Mouse (Mus musculus) liver, adult (tissue): ENCODE results near the gene Prrx1.

Experiments
- GATA4 ChIP-seq: IDR thresholded peaks from 2 replicates; pipeline ENCODE4 v1.6.1; 2014; ENCODE audit warnings: mild to moderate bottlenecking, low read length; ENCODE audit not compliant: insufficient replicate concordance

Gene Prrx1

DNA sequence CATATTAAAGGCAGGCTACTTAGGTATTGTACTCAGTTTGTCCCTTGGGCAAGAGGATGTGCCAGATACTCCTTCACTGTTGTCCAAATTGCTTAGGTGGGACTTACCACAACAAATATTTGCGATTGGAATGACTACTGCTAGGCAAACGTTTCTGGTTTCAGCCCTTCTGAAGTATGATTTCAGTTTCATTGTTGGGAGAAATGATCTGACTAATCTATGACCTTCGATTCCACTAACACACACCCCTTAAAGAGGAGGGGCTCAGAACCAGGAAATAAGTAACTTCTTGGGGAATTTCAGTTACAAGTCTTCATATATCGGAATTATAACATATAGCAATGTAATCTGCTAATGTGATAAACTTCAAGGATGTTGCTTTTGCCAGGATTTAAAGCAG, 20.4 kb downstream of the Prrx1 start:
- TF ChIP-seq GATA4: no peak

DNA sequence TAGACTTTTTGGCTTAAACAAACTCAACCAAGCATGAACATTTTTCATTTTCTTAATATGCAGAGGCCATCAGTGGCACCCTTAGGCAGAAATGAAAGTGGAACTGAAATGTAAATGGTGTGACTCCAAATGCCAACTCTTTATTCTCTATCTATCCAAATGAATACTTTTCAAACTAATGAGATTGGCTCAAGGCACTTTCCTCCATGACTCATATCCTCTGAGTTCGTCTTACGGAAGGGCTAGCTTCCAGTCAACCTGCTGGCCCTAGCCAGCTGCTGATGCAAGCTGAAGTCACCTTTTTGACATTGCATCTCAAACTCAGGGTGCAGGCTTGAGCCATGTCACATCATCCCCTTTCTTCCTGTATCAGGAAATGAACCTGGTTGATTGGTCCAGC, 21.6 kb downstream of the Prrx1 start:
- TF ChIP-seq GATA4: no peak

DNA sequence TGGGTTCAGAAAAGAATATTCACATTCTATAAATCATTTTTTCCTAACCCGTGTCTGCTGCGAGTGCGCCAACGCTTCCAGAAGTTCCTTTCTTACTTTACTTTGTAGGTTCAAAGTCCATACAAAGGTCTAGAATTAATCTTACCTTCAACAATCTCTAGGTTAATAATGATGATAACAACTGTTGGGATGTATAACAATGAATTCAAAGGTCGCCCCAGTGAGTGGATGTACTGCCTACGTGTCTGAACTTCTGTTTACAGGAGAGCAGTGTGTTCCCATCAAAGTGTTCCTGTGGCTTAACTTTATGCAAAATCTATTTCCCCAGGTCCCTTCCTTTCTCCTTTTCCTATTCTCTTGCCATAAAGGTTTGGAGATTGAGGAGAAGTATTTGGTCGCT, 24.4 kb downstream of the Prrx1 start:
- TF ChIP-seq GATA4: no peak

DNA sequence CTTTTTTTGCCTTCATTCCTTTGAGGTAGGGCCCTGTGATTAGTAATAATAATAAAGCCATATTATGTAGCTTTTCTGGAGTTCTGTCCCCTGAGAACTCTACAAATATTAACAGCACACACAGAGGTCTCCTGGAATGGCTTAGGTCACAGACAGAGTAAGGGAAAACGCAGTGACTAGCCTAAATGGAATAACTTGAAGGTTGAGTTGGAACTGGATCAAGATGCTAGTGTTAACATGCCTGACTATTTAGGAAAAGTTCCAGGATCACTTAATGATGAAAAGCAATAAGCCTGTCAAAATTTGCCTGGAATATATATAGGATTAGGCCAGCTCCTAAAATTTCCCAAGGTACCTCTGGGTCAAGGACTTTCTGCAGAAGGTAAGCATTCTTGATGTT, 28.0 kb downstream of the Prrx1 start:
- no peak for TF ChIP-seq GATA4

DNA sequence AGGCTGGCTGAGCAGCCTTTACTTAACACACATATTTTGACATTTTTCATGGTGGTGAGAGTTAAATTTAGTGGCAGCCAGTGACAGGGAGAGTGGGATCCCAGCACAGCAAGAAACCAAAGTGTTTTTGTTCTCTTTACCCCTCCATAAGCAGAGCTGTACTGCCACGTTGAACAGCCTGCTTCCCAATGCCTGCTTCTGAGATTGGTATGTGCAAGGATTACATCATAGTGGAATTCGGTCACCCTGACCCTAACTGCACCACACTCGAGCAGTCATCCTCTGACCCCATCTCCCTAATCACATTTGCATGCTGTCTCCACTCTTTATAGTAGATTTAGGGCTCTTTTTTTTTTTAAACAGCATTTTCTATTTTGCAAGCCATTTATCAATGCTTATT, 28.4 kb downstream of the Prrx1 start:
- no peak for TF ChIP-seq GATA4

DNA sequence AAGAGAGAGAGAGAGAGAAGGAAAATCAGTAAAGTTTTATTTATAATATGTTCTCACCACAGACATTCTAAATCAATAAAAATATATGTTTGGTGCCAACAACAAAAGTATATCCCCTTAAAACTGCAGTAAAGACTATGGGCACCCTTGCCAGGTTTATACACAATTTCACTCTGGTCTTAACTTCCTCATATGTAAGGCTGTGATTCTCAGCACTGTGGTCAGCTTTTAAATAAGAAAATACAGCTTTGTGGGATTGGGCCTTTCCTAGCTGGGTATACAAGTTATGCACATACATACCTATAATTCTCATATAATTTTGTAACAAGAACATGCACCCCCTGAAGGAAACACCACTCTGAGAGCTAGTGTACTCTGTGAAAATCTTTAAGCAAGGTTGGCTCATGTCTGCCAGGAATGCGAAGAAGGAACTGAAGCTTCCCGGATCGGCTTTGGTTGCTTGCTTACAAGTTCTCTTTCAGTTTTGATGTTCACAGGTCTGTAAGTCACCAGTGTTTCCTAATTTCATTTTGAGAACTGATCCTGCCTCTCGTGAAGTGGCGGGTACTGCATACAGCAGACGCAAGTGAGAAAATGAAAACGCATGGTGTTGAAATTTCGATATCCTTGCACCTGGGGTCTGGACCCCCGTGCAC, 29.4 kb downstream of the Prrx1 start:
- no peak for TF ChIP-seq GATA4

DNA sequence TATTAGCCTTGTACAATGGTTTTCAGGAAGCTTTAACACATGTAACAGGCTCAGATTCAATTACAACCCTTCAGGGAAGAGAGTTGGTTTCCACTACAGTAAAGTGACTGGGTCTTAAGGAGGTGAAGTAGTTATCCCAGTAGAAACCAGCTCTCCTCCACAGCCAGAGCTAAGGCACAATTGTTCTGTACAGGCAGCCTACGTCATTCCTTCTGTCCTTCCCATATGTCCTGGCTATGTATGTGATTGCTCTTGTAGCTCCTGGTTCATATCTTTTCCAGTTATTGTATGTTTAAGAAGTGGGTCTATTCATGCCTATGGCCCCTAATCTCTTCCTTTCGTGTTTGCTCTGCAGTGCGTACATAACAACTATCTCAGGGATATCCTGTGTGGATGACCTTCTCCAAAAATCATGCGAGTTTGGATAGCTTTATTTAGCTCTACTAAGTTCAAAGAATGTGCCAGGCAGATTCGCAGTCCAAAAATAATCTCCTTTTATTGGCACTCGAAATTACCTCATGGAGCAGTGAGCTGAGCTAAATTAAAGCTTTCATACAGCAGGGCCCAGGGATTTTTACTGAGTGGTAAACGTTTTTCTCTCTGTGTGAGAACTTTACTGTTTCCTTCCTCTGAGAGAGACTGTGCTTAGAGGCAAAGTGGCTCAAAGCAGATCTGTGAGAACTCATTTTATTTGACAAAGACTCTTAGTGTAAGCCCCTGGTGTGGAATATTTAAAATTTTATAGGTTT, 31.9 kb downstream of the Prrx1 start:
- TF ChIP-seq GATA4: peak; percentile 91; the same call in 1 of the 2 replicates

DNA sequence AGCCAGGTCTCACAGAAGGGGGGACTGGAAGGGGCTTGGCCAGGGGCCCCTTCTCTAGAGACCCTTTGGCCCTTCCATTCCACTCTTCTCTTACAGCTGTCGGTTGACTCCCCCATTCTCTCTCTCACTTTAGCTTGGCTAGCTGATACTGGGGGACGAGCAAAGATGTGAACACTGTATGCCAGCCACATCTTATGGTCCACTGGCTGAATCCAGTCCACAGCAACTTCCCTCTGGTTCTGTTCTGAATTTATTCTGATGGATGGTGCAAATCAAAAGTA, 32.7 kb downstream of the Prrx1 start:
- no peak for TF ChIP-seq GATA4

DNA sequence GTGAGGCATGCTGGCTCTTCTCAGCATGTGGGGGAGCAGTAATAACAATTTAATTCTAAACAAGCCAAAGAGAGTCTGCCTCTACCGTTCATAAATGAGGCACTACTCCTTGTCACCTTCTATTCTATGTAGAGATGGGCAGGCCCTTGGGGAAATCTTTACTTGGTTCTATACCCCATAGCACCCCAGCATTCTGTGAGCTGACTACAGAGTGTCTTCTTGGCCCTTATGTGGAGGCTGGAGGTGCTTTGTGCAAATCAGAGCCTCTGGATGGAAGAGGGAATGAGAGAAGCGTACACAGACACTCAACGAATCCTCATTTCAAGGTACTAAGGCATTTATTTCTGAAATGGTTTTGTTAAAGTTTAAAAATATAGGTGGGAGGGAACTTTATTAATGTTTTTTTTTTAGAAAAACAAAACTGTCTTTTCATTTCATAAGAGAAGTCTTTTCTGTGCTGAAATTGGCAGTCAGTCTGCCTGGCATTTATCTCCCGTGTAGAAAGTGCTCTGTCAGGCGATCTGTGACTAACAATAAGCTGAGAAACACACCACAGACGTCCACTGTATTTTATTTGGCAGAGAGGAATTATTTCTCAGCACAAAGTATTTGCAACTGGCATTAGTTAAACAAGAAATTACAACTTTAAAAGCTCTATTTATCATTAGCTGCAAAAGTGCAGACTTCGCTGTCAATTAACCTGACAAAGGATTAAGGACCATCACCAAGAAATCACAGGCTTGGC, 33.2 kb downstream of the Prrx1 start:
- no peak for TF ChIP-seq GATA4

DNA sequence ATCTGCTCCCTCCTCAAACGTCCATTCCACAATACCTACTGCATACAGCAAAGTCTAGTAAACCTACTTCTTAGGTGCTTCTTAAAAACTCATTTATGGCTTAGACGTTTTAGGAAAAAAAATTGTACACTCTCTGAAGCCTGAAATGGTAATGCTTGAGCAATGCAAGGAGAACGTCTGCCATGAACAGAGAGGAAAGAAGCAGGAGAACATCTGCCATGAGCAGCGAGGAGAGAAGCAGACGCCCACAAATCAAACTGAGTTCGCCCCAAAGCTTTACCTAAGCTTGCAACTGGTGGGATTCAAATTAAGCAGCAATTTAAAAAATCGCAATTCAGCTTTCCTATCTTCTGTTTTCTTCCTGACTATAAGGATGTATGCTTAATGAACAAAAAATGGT, 36.4 kb downstream of the Prrx1 start:
- no peak for TF ChIP-seq GATA4

DNA sequence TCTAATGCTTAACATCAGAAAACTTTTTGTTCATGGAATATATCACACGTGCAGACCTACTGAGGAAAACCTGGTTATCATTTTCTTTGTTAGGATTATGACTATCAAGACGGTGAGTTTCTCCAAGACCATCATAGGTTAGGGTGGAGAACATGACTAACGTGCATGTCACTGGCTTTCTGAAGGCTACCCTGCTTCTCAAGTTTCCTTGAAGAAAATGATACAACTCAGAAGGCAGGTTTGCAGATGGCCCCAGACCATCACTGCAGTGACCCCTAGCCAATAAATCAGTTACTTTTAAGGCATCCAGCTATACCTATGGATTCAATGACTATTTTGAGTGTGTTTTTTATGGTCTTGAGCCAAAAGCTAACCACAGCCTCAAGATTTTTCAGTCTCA, 38.6 kb downstream of the Prrx1 start:
- TF ChIP-seq GATA4: no peak

DNA sequence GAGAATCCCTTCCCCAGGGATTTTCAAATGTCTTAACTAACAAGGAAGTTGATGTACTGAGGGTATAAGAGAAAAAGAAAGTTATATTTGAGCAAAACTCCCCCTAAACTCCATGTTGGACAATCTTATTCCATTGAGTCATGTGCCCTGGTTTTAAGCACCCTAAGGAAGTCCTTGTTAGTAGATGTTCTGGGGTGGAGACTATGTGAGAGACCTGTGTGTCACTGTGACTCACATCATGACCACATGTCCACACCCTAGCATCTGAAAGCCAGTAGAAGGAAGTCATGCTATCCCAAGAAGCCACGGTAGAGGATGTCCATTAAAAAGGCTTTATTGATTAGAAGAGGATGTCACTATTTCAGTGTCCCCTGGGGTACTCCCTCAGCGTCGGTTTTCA, 40.4 kb downstream of the Prrx1 start:
- TF ChIP-seq GATA4: no peak

DNA sequence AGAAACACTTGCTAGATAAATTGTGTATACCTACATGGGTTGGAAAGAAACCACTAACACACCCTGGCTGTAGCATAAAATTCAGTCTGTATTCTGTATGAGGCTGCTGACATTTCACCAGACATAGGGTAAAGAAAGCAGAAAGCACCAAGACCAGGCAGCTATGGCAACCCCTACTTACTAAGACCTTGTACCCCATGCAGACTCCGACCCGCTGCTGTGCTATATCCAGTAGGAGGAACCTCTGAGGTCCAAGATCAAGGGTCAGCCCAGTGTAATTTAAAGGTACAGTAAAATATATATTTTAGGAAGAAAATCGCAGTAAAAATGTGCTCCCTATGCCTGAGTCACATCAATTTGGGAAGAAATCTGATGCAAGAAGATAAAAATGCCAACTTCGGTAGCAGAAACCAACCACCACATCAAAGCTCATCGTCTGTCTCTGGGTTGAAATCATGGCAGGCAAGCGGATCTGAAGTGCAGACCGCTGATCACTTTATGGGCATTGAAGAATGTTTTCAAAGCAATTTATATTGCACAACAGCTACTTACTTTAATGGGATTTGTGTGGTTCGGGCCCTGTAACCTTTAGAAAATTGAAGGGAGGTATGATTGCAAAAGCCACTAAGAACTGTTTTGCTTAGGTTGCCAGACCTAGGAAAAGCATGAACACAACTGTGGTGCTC, 46.5 kb downstream of the Prrx1 start:
- TF ChIP-seq GATA4: no peak

DNA sequence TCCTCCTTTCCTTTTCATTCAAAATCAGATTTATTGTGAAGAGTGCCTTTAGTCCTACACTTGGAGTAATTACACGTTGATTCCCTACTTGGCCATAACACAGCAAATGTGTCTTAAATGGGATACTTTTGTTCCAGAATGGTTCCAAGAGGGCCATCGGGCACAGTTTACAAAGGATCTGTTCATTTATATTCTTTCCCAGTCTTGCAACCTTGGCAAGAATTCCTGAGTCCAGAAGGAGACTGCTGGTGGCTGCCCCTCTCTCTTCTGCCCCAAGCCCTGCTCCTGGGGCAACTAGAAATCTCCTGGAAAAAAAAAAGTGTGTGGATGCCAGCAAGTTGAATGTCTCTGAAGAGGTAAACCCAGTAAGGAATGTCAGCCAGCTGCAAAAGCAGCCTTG, 56.2 kb downstream of the Prrx1 start:
- no peak for TF ChIP-seq GATA4

DNA sequence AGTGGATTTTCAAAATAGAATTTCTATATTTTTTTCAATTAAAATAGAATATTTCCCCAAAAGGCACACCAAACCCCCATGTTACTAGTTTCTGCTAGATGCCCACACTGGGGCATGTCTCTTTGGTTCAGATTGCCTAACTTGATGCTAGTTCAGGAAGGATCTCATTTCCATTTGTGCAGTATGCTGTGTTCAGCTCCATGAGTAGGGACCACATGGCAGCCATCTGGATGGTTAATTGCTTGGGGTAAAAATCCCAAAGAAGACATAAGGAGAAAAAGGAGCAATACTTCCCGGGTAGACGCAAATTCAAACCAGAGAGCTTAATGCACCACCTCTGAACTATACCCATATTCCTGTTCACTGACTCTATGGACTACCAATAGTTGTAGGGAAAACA, 57.6 kb downstream of the Prrx1 start:
- TF ChIP-seq GATA4: no peak

DNA sequence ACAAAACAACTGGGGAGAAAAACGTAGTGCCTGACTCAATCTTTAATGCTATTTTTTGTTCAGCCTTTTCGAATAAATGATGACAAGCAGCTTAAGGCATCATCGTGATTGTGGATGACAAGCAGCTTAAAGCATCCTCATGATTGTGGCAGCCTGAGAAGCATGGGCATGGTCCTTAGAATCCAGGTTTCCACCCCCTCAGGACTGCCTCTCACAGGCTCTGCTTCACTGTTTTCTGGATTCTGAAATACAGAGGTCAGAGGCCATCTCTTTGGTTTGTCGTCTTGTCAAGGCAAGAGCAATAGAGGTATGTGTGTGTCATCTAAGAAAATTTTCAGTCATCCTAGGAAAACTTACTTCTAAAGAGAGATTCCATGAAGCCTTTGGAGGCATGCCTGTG, 60.7 kb downstream of the Prrx1 start:
- no peak for TF ChIP-seq GATA4
